Mouse (Mus musculus) cerebellum, postnatal 25 days (tissue): ENCODE measurements at regions not wholly inside any gene's neighbourhood (a gene's known extent, or its start where the extent isn't known, plus 50 kb on each side); places are given as distances from the start of the nearest gene placed in this dataset.

Experiments used
- DNase-seq, 2 experiments: peaks; one replicate each; pipeline ENCODE4 v3.0.0; 2021; ENCODE audit warnings: mixed read lengths in 2 of 2

GRCm38 (mm10) chr9:89788651-89789050 is 50.4 kb upstream of the Ankrd34c start:
- no peak for DNase-seq
